Mouse (Mus musculus) midbrain, embryonic 11.5 days (tissue): Measurements from ENCODE around the gene Zfp986. TPM values are rescaled to one million over a fixed set of nuclear protein-coding genes. Genes with fewer than 3 reads are reported as not detected.
"Not testable (repeated sequence)": the region's sequence is repeated elsewhere in the genome, so short reads cannot be mapped to it uniquely, and the experiment has no call there.

Experiments used
- ATAC-seq: fragments of 200-750 bp; cut with Nextera tagmentation; 2 replicates; pipeline ENCODE4 v1.8.0; 2017; ENCODE audit warnings: moderate TSS enrichment, moderate library complexity; ENCODE audit not compliant: low FRiP score
- DNase-seq: peaks from one replicate; pipeline ENCODE4 v3.0.0; 2015; ENCODE audit warnings: low spot score; ENCODE audit errors: missing footprints
- H3K27ac ChIP-seq: fragments of 300-500 bp; sonication (generic); 2 replicates; pipeline ENCODE4 v1.5.1; 2014; ENCODE audit warnings: low read depth, low read length
- H3K27me3 ChIP-seq: fragments of 300-500 bp; sonication (generic); 2 replicates; pipeline ENCODE4 v1.6.1; 2014; ENCODE audit warnings: mild to moderate bottlenecking, low read length, moderate library complexity, mixed read lengths; ENCODE audit not compliant: control insufficient read depth, insufficient read depth
- H3K36me3 ChIP-seq: fragments of 300-500 bp; sonication (generic); 2 replicates; pipeline ENCODE4 v1.6.1; 2014; ENCODE audit warnings: mild to moderate bottlenecking, low read length, moderate library complexity, mixed read lengths; ENCODE audit not compliant: control insufficient read depth, insufficient read depth
- H3K4me1 ChIP-seq: fragments of 300-500 bp; sonication (generic); 2 replicates; pipeline ENCODE4 v1.6.1; 2014; ENCODE audit warnings: low read length; ENCODE audit not compliant: control insufficient read depth, insufficient read depth
- H3K4me2 ChIP-seq: fragments of 300-500 bp; sonication (generic); 2 replicates; pipeline ENCODE4 v1.6.1; 2014; ENCODE audit warnings: mild to moderate bottlenecking, moderate library complexity
- H3K4me3 ChIP-seq: fragments of 300-500 bp; sonication (generic); 2 replicates; pipeline ENCODE4 v1.5.1; 2014; ENCODE audit warnings: low read depth, low read length
- H3K9ac ChIP-seq: fragments of 300-500 bp; sonication (generic); 2 replicates; pipeline ENCODE4 v1.6.1; 2014; ENCODE audit warnings: low read length
- H3K9me3 ChIP-seq: fragments of 300-500 bp; sonication (generic); 2 replicates; pipeline ENCODE4 v1.6.1; 2016; ENCODE audit warnings: low read length; ENCODE audit not compliant: control insufficient read depth
- WGBS: fragments of 180-500 bp; shearing (Covaris S2); extraction: QIAGEN DNeasy Blood & Tissue Kit; methylation state at CpG from one replicate; pipeline ENCODE4 v1.1.7; 2014; 5-methylcytosine and 5-hydroxymethylcytosine counted together
- polyA plus RNA-seq: library from polyadenylated mRNA; unstranded; fragments of >200 nt; fragmentation: Nextera tagmentation; extraction: Ambion mirVana; gene quantifications from 2 replicates; pipeline ENCODE4 v1.2.1, GENCODE M21; 2014

The Zfp986 gene
- polyA plus RNA-seq, 1 experiment from 2014 or later, result not detected

- ATAC-seq, H3K4me3 ChIP-seq, H3K9ac ChIP-seq, H3K4me2 ChIP-seq, H3K4me1 ChIP-seq, H3K27me3 ChIP-seq, DNase-seq, H3K9me3 ChIP-seq, H3K36me3 ChIP-seq, H3K27ac ChIP-seq: not testable (repeated sequence)
- WGBS, result 67% methylated on average over 6 of the region's 9 CpGs
Measured at GRCm38 (mm10) chr4:145851421-145851820, 17.2 kb upstream of the Zfp986 start.

- not testable (repeated sequence) for H3K4me1 ChIP-seq, H3K9ac ChIP-seq, DNase-seq, H3K4me3 ChIP-seq, H3K36me3 ChIP-seq, H3K9me3 ChIP-seq, ATAC-seq, H3K4me2 ChIP-seq, H3K27me3 ChIP-seq, H3K27ac ChIP-seq
- 80% methylated on average over 5 of the region's 8 CpGs for WGBS
Measured at GRCm38 (mm10) chr4:145863872-145864271, 4.7 kb upstream of the Zfp986 start.

Other genes starting within 250 kb of the Zfp986 start
- gene Zfp980, start 198.1 kb upstream of the Zfp986 start, polyA plus RNA-seq, result not detected in 2 replicates
- gene Zfp987, start 228.5 kb downstream of the Zfp986 start, polyA plus RNA-seq, result not detected in 2 replicates